Mouse (Mus musculus) forebrain, embryonic 11.5 days (tissue): ENCODE data around the gene Slc27a2. TPM values are rescaled to one million over a fixed set of nuclear protein-coding genes. Genes with fewer than 3 reads are reported as not detected.

Source experiments
- ATAC-seq: fragments of 200-750 bp; cut with Nextera tagmentation; replicated peaks from 2 replicates; pipeline ENCODE4 v1.8.0; 2017; ENCODE audit warnings: moderate TSS enrichment; ENCODE audit not compliant: low FRiP score
- DNase-seq: peaks from one replicate; pipeline ENCODE4 v3.0.0-alpha.2; 2017; ENCODE audit warnings: low spot score
- H3K27ac ChIP-seq: fragments of 300-500 bp; sonication (generic); 2 replicates; pipeline ENCODE4 v1.5.1; 2014; ENCODE audit warnings: low read depth, low read length
- H3K27me3 ChIP-seq: fragments of 300-500 bp; sonication (generic); 2 replicates; pipeline ENCODE4 v1.6.1; 2014; ENCODE audit warnings: mild to moderate bottlenecking, low read length, mixed read lengths; ENCODE audit not compliant: control insufficient read depth, insufficient read depth
- H3K36me3 ChIP-seq: fragments of 300-500 bp; sonication (generic); 2 replicates; pipeline ENCODE4 v1.6.1; 2014; ENCODE audit warnings: mild to moderate bottlenecking, low read length, moderate library complexity, mixed read lengths; ENCODE audit not compliant: control insufficient read depth, insufficient read depth
- H3K4me1 ChIP-seq: fragments of 300-500 bp; sonication (generic); replicated peaks from 2 replicates; pipeline ENCODE4 v1.6.1; 2014; ENCODE audit warnings: low read length, mixed read lengths; ENCODE audit not compliant: control insufficient read depth, insufficient read depth
- H3K4me2 ChIP-seq: fragments of 300-500 bp; sonication (generic); 2 replicates; pipeline ENCODE4 v1.6.1; 2014; ENCODE audit warnings: low read depth, mild to moderate bottlenecking, low read length, moderate library complexity, mixed read lengths; ENCODE audit not compliant: severe bottlenecking
- H3K4me3 ChIP-seq: fragments of 300-500 bp; sonication (generic); 2 replicates; pipeline ENCODE4 v1.5.1; 2014; ENCODE audit warnings: low read depth, low read length
- H3K9ac ChIP-seq: fragments of 300-500 bp; sonication (generic); 2 replicates; pipeline ENCODE4 v1.6.1; 2014; ENCODE audit warnings: low read length
- H3K9me3 ChIP-seq: fragments of 300-500 bp; sonication (generic); 2 replicates; pipeline ENCODE4 v1.6.1; 2016; ENCODE audit warnings: low read length, mixed read lengths; ENCODE audit not compliant: control insufficient read depth
- WGBS: fragments of 180-500 bp; shearing (Covaris S2); extraction: QIAGEN DNeasy Blood & Tissue Kit; methylation state at CpG from one replicate; pipeline ENCODE4 v1.1.7; 2014; 5-methylcytosine and 5-hydroxymethylcytosine counted together
- polyA plus RNA-seq: library from polyadenylated mRNA; unstranded; fragments of >200 nt; fragmentation: Nextera tagmentation; extraction: Ambion mirVana; gene quantifications from 2 replicates; pipeline ENCODE4 v1.2.1, GENCODE M21; 2014

Gene Slc27a2
- polyA plus RNA-seq, 1 experiment from 2014 or later = 4.8 TPM

DNA sequence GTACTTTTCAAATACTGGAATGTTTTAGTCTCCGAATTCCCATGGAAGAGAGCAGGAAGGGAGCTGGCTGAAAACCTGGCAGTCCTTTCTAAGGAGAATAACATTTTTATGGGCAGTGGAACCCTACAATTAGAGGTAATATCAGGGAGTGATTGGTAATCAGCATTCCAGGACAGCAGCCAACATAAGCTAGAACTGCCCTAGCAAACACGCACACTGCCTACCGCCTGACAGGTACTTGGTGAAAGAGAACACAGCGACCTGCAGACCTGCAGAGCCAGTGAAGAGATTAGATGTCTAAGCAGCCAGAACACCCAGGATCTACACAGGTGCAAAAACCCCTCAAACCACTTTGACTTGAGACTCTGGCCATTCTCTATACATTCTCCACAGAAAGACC, 20.5 kb downstream of the Slc27a2 start:
- Histone ChIP-seq H3K4me3 (no peak overlapping the region), H3K4me1 (no peaks in the 10 kb centered on the region), H3K27me3 (no peaks in the 10 kb centered on the region), H3K9ac (no peak overlapping the region), H3K4me2 (no peak overlapping the region), H3K27ac (no peak overlapping the region), H3K36me3 (no peaks in the 10 kb centered on the region), H3K9me3 (no peaks in the 10 kb centered on the region; the same call in 1 of the 2 replicates)
- DNase-seq (no peak), ATAC-seq (no peak)
- WGBS = 94% methylated on average over 4 of the region's 4 CpGs

- 82% methylated on average over 11 of the region's 11 CpGs for WGBS
- H3K36me3 ChIP-seq = no peaks in the 10 kb centered on the region
- no peaks in the 10 kb centered on the region for H3K27me3 ChIP-seq
- no peak overlapping the region for H3K4me3 ChIP-seq
- H3K9ac ChIP-seq = no peak overlapping the region
- no peak overlapping the region for H3K27ac ChIP-seq
- no peak overlapping the region for H3K4me2 ChIP-seq
- no peak for ATAC-seq
- no peaks in the 10 kb centered on the region; the same call in 1 of the 2 replicates for H3K9me3 ChIP-seq
- H3K4me1 ChIP-seq = no peaks in the 10 kb centered on the region
- DNase-seq = no peak
Measured at GRCm38 (mm10) chr2:126575391-126576176, 23.4 kb downstream of the Slc27a2 start.

- H3K27ac ChIP-seq = no peak overlapping the region
- no peak overlapping the region for H3K9ac ChIP-seq
- H3K4me2 ChIP-seq = no peak overlapping the region
- WGBS = 88% methylated on average over 5 of the region's 5 CpGs
- DNase-seq (no peak), ATAC-seq (no peak)
- H3K36me3 ChIP-seq = no peaks in the 10 kb centered on the region
- no peak overlapping the region for H3K4me3 ChIP-seq
- H3K27me3 ChIP-seq = no peaks in the 10 kb centered on the region
- no peaks in the 10 kb centered on the region for H3K4me1 ChIP-seq
- H3K9me3 ChIP-seq = no peaks in the 10 kb centered on the region
Measured at GRCm38 (mm10) chr2:126577362-126577761, 25.2 kb downstream of the Slc27a2 start.

- H3K27ac ChIP-seq = no peak overlapping the region
- DNase-seq = no peak
- no peak overlapping the region for H3K4me2 ChIP-seq
- no peaks in the 10 kb centered on the region for H3K27me3 ChIP-seq
- no peaks in the 10 kb centered on the region for H3K9me3 ChIP-seq
- 94% methylated on average over 1 of the region's 1 CpGs for WGBS
- no peaks in the 10 kb centered on the region for H3K4me1 ChIP-seq
- H3K36me3 ChIP-seq = no peaks in the 10 kb centered on the region
- no peak overlapping the region for H3K9ac ChIP-seq
- H3K4me3 ChIP-seq = no peak overlapping the region
- ATAC-seq = no peak
Measured at GRCm38 (mm10) chr2:126579282-126579681, 27.1 kb downstream of the Slc27a2 start.

DNA sequence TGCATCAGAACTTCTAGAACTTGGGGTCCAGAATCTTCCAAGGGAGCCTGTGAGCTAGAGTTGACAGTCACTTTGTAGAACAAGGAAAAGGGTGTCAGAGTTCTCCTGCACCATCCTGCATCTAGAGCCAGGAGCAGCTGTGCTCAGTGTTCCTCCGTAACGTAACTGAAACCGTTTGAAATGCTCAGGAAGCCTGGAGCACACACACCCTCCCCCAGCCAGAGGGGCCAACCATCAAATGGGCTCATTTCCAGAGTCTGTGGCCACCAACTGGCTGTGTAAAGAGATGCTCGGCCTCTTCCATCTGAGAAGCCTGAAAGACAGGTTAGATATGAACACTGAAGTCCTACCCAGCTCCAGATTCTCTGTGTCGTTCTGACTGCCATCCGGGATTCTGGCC, 31.8 kb downstream of the Slc27a2 start:
- H3K36me3 ChIP-seq = no peaks in the 10 kb centered on the region
- 79% methylated on average over 6 of the region's 6 CpGs for WGBS
- no peaks in the 10 kb centered on the region for H3K27me3 ChIP-seq
- no peak overlapping the region for H3K4me2 ChIP-seq
- H3K9ac ChIP-seq = no peak overlapping the region
- no peak overlapping the region for H3K27ac ChIP-seq
- ATAC-seq = no peak
- H3K4me1 ChIP-seq = no peaks in the 10 kb centered on the region
- H3K9me3 ChIP-seq = no peaks in the 10 kb centered on the region
- H3K4me3 ChIP-seq = no peak overlapping the region
- no peak for DNase-seq

- H3K27me3 ChIP-seq = no peaks in the 10 kb centered on the region
- DNase-seq (no peak), ATAC-seq (no peak)
- H3K9me3 ChIP-seq = no peaks in the 10 kb centered on the region
- H3K27ac ChIP-seq = no peak overlapping the region
- H3K36me3 ChIP-seq = no peaks in the 10 kb centered on the region
- no peak overlapping the region for H3K9ac ChIP-seq
- no peak overlapping the region for H3K4me3 ChIP-seq
- 82% methylated on average over 8 of the region's 8 CpGs for WGBS
- H3K4me2 ChIP-seq = no peak overlapping the region
- no peaks in the 10 kb centered on the region for H3K4me1 ChIP-seq
Measured at GRCm38 (mm10) chr2:126584621-126585369, 32.6 kb downstream of the Slc27a2 start.

DNA sequence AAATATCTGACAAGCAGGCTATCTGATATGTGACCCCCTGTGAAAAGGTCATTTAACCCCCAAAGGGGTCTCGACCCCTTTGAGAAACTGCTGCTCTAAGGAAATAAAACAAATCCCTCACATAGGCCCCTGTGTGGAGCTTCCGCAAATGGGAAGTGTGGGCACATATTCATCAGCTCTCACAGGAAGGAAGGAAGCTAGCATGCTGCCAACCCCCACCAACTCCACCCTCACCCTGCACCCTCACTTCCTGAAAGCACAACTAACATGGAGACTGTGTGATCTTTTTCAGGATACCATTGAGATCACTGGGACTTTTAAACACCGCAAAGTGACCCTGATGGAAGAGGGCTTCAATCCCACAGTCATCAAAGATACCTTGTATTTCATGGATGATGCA, 35.3 kb downstream of the Slc27a2 start:
- no peak overlapping the region for H3K4me3 ChIP-seq
- H3K4me1 ChIP-seq = no peaks in the 10 kb centered on the region
- no peak overlapping the region for H3K4me2 ChIP-seq
- no peak for DNase-seq
- H3K27me3 ChIP-seq = no peaks in the 10 kb centered on the region
- H3K27ac ChIP-seq = no peak overlapping the region
- no peak for ATAC-seq
- H3K36me3 ChIP-seq = no peaks in the 10 kb centered on the region
- H3K9ac ChIP-seq = no peak overlapping the region
- WGBS = 84% methylated on average over 3 of the region's 3 CpGs
- H3K9me3 ChIP-seq = no peaks in the 10 kb centered on the region

GRCm38 (mm10) chr2:126591304-126591703, 39.1 kb downstream of the Slc27a2 start:
- H3K36me3 ChIP-seq = no peaks in the 10 kb centered on the region
- no peaks in the 10 kb centered on the region for H3K4me1 ChIP-seq
- DNase-seq (no peak), ATAC-seq (no peak)
- H3K9me3 ChIP-seq = no peaks in the 10 kb centered on the region
- no peak overlapping the region for H3K4me3 ChIP-seq
- H3K9ac ChIP-seq = no peak overlapping the region
- H3K4me2 ChIP-seq = no peak overlapping the region
- 91% methylated on average over 4 of the region's 4 CpGs for WGBS
- no peak overlapping the region for H3K27ac ChIP-seq
- H3K27me3 ChIP-seq = no peaks in the 10 kb centered on the region
